Mouse (Mus musculus) gastrocnemius, adult 8-10 months (tissue): ENCODE results near the gene Tbc1d23. TPM values are rescaled to one million over a fixed set of nuclear protein-coding genes. Genes with fewer than 3 reads are reported as not detected.
"Not testable (repeated sequence)": the region's sequence is repeated elsewhere in the genome, so short reads cannot be mapped to it uniquely, and the experiment has no call there.

Experiments
- DNase-seq, 2 experiments: peaks; one replicate each; pipeline ENCODE4 v3.0.0; 2022; ENCODE audit warnings: low spot score in 2 of 2
- total RNA-seq, 4 experiments: library from RNA; stranded (reverse); gene quantifications; 2 replicates each; pipeline ENCODE4 v1.2.4; 2022

Tbc1d23 gene
- total RNA-seq = 10 to 100 TPM; 19.5 to 23.2 (median 19.7) TPM

DNA sequence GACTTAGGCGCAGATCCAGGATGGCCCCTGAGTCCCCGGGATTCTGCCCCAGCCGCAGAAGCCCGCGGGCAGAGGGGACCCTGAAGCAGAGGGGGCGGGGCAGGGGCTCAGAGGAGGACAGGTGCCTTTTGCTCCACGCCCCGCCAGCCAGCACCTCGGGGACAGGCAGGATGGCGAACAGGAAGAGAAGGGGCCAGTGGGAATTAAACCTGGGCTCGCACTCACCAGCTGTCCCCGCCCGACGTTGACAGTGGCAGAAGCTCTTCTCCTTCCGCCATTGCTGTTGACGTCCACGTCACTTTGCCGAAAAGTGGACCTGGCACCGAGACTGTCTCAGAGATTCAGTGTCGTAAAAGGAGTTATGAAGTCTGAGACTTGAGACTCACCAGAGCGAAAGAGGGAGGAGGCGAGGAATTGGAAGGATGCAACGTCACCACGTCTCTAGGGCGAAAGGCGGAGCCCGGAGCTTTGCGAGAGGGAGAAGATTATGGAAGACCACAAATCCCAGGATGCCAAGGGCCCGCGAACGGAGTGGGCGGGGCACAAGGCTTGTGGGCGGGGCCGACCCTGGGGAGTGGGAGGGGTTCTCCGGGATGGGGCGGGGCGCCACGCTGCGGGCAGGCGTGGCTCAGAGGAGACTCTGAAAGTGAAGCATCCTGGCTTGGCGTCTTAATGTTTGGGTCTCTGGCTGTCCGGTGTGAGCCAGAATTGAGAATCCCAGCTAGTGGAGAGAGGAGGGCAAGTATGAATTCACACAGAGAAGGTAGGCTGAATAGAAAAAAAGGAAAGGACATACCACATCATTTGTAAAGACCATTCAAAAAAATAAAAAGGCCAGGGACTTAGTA, at the start of gene Tbc1d23:
Gene Tbc1d23 (minus strand): TSS at position 416 of the 848 bp plus-strand sequence.
- peak; percentile 94 to 96 for DNase-seq

DNA sequence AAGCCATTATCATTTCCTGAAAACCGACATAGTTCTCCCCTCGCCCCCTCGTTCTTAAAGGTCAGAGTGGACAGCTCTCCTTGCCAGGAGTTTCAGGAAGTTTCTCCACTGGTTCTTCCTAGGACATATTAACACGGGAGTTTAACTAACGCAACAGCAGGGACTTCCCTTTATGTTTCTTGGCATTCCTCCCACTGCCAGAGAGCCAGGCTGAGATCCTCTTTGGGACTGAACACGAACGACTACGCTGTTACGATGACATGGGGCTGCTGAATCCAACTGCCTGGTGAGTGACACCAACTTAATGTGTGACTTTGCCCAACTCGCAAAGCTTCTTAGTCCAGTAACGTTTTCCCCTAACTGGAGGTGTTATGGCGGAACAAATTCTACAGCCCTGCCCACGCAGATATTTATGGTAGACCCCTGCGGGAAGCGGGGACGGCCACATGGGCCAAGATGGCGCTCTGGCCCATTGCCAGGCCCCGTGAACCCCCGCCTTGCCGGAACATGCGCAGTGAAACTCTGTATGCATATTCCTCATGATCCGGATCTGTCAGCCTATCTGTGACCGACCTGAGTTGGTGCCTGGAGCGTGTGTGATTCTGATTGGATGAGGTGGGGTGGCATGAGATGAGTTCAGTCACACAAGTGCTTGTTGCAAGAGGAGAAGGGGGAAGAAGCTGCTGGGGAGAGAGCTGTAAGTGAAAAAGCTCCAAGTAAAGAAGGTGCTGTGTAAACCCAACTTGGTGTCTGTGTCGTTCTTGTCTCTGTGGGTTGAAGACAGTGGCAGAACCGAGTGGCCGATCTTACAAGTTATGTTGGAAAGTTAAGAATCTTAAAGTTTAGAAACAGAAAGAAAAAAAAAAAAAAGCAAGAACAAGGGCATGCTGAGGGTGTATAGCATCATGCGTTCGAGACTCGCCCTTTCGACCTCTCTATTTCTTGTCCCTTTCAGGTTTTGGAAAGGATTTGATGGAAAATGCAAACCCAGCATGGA, 49.2 kb upstream of the Tbc1d23 start:
- no peak for DNase-seq

DNA sequence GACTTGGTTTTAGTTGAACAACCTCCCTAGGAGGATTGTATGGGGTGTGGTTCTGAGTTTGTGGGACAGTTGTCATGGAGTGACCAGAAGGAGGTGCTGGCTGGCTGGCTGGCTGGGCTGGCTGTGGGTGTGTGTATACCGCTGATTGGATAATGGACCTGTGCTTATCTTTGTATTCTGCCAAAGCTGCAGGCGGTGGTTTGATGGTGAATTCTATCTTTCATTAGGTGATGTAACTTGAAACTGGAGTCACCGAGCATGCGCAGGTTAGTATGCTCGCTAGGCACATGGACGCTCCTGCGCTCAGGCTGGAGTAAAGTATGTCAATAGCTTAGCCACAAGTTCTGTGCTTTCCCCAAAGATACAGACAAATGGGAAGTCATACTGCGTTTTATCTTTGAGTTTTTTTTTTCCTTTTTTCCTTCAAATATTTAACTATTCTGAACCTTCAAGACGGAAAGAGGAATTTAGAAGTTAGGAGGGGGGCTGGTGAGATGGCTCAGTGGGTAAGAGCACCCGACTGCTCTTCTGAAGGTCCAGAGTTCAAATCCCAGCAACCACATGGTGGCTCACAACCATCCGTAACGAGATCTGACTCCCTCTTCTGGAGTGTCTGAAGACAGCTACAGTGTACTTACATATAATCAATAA, 47.8 kb upstream of the Tbc1d23 start:
- DNase-seq = no peak

DNA sequence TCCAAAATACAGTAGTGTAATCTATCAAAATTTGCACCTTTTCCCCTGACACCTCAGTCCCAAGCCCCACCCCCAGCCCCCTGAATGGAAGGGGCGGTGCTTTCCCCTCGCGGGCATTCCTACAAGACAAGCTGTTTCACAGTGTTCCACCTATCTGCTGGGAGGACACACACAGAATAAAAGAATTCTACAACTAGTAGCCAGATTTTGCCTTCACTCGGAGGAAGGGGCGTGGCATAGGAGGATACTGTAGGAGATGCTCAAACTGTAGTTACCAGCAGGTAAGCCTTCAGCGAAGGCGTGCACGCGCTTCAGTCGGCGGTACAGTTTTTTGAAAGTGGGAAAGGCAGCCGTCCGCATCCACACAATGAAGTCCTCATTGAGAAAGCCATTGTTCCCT, 38.4 kb upstream of the Tbc1d23 start:
- DNase-seq = no peak

DNA sequence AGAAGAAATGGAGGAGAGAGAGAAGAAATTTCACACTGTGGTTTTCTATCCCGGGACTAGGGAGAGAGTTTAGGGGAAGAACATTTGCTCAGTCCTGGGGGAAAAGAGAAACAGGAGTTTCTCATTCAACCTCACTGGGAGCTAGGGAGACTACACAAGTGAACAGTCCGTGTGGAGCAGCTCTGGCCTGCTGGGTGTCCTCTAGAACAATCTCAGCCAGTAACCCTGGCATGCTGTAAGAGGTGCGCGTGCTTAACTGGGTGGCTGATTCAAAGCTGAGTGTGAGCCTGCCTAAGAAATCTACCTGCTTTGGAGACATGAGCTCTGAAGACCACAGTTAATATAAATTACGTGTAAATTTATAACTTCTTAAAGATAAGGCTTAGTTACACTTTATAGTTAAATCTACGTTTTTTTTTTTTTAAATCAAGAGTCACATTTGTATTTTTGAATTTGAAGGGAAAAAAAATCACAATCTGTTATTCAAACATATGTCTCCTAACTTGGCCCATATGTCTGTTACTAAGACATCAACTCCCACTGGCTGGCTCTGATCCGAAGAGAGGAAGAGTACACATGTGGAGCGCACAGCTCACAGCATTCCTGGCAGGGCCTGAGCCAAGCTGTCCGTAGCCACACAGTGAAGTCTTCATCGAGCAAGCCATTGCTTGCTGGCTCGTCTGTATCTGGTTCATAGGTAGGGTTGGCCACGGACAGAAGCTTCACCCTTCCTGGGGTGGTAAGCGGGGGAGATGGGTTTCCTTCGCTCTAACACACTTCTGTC, 36.9 kb upstream of the Tbc1d23 start:
- DNase-seq = no peak

DNA sequence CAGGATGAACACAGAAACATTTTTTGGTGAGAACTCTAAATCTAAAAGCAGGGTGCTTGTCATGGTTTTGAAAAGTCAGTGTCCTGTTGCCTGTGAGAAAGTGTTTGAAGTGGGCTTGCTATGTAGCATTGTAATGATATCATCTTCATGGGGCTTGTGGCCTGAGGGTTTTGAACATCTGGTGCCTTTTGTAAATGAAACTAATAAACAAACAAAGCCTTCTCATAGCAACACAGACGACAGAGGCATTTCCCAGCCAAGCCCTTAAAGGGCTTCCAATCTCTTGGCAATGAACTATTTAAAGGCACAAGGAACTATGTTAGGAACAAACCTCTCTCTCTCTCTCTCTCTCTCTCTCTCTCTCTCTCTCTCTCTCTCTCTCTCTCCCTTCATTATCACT, 35.8 kb upstream of the Tbc1d23 start:
- DNase-seq = peak in 1 of 2 experiments; percentile 32

DNA sequence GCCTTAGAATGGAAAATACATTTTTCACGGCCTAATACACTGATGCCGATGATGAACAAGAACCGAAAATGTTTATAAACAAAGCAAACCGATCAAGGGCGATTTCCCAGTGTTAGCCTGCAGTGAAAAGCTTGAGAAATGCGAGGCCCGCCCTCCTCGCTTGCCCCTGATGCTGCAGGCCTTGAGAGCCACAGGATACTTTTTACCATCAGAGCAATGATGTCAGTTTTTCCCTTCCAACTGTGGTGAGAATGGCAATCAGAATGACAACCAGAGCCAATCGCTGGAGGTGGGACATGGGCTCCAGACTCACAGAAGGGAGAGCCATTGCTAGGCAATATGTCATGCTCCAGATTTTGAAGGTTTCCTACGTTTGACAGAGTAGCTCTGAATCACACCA, 28.8 kb upstream of the Tbc1d23 start:
- DNase-seq = no peak

DNA sequence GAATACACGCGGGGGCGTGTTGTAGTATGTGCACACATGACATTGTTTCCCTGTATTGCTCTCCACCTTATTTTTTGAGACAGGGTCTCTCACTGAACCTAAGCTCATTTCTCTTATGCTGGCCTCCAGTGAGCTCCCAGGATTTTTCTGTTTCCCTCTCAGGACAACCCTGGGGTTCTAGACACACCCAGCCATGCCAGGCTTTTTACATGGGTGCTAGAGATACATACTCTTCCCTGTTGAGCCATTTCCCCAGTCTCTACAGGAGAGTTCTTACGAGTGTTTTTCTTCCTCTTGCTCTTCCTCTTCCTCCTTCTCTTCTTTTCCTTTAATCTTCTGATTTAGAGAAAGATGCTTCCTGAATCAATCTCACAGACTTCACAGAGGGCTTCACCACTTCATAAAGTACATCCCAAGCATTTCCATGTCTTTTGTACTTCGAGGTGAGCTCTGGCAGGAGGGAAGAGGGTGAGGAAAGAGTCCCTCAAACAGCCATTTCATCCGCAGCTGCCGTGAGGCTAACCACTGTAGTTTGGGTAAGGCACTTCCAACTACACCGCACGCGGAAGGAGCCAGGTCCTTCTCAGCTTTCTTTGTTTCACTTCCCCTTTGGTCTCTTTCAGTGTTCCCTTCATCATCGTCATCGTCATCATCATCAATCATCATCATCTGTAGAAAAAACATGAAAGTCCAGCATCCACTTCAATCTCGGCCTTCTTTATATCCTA, 28.2 kb upstream of the Tbc1d23 start:
- no peak for DNase-seq

DNA sequence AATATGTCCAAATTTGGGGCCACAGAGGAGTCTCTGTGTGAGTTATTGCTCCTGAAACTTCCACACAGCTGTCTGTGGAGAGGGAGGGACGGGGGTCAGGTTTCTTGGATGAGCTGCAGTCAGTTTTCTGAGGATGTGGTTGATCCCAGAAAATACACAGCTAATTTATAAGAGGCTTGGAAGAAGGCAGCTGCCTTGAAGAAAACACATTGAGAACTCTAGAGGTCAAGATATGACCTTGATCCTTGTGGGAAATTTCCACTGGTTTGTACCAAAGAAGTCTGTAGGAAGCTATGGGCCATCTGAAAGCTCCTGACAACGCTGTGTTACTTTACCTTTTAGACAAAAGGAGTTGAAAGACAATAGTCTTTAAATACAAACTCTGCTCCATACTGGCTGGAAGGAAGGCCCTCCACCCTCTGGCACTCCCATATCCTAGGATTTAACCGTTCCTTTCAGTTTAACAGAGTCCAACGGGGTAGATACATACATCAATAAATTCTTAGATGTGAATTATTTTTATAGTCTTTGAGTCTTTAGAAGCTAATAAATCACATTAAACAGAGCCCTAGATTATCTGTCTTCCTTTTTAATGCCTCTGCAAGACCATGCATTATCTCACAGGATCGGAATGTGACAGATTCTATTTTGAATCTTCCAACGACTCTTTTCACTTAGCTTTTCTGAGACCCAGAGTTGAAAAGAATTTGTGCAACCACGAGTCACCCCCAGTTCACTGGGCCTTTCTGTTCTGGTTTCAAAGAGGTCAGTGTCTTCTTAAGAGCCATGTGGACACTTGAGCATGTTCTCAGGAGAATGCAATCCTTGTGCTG, 20.5 kb upstream of the Tbc1d23 start:
- DNase-seq = no peak

DNA sequence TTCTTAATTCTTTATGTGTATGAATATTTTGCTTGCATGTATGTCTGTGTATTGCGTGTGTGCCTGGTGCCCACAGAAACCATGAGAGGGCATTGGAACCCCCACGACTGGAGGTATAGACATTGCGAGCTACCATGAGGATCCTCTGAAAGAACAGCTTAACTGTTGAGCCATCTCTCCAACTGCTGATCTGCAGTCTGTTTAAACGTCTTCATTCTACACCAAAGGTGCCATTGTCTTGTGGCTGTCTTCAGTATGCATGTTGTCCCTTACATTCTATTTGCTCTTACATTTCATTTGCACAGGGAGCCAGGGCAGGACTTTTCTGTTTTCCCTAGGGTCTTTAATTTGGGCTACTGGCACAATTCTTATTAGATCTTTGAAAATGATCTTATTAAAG, 19.7 kb upstream of the Tbc1d23 start:
- DNase-seq = no peak

DNA sequence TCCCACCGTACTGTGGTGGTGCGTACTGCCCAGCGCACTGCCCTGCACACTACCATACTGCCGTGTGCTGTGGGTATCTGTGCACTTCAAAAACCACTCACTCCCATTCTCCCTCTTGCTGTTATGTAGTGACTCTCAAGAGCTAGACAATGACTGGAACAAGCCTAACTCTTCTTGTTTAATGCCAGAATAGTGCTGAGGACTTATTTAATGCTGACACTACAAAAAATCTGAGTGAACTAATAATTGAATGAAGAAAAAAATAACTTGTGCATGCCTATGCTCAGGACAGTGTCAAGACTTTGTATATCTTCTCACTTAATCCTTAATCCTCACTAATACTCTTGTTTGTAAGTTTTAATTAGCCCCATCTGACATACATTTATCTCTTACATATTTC, 16.2 kb upstream of the Tbc1d23 start:
- DNase-seq = no peak

DNA sequence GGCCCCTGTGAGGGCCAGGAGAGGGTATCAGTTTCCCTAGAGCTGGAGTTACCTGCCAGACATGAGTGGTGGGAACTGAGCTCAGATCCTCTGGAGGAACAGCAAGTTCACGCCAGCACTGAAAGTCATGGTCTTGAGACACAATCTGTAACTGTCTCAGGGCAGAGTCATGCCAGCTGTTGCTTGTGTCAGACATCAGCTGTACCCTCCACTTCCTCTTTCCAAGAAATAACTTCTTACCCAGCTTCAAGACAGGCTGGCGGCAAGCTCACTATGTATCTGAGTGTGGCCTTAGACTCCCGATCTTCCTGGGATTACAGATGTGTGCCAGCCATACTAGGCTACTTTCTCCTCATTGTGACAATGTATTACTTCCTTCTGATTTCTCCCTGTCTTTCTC, 15.3 kb upstream of the Tbc1d23 start:
- DNase-seq = no peak

DNA sequence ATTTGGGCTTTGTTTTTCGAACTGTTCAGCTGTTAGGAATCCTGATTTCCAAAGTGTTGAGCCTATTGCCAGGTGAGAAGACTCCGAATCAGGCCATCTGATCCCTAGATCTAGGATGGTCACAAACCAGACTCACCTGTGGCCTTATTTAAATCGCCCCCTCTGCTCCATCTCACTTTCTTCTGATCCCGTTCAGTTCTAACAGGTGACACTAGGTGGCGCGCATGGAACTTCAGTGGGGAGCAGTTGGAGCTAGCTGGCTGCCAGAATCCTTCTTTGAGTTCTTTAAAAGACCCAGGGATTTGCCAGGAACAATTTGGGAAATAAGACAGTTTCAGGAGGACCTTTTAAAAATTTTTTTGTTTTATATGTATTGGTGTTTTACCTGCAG, 12.5 kb upstream of the Tbc1d23 start:
- DNase-seq = peak; percentile 61 to 67

DNA sequence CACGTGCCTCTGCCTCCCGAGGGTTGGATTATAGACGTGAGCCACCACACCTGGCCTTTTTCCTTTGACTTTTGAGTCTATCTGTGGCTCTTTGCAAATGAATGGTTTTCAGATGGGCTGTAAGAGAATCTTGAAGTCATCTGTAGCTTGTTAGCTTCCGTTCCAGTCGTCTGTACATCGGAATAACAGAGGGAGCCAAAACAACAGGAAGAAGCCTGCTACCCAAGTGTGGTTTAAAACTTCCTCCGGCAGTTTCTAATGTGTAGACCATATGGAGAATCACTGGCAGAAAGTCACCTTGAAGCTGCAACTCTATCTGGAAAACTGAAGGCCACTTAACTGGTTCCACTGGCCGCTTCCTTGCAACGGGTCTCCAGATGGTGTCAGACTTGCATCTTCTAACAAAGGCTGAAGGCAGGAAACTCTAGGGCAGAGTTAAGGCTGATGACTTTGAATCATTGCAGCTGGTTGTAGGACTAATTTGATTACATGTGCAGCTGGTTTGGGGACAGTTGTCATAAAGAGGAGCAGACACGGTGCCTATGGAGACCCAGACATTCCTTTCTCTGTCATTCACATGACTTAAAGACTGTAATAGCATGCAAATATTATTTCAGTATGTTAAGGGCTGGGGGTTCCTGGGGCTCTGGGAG, 12.0 kb upstream of the Tbc1d23 start:
- DNase-seq = no peak

DNA sequence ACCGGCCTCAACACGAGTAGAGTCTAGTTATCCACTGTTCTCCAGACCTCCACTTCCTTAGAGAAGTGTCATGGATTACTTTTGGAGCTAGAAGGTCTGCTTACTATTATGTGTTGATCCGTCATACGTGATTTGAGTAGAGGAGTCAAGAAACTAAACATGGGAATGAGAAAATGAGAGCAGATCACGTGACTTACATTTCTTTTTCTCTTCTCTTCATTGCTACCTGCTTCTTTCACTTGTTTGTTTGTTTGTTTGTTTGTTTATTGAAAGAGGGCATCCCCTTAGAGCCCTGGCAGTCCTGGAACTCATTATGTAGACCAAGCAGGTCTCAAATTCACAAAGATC, 11.5 kb upstream of the Tbc1d23 start:
- no peak for DNase-seq

DNA sequence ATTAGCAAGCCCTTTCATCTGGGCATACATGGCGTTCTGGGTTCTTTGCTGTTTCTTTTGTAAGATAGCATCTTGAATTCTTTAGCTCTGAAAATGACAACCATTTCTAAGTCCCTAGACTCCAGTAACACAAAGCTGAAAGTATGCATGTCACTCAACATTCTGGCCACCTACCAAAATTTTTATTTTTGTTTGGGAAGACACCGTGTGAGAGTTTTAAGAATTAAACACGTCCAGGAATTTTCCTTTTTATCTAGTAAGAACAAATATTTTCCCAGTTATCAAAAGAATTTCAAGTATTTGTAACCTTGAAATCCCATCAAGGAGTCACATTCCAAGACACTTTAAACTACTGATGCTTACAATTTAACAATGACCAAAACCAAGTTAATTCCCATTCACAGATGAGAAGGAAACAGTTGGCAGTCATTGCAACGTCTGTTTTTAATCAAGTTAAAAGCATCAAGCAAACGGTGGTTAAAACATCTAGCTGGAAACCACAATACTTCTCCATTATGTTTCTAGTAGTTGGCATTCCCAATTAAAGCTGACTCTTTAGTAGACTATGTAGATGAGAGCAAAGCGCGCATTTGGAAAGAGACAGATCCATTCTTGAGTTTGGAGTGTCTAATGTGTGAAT, 4.7 kb upstream of the Tbc1d23 start:
- no peak for DNase-seq

DNA sequence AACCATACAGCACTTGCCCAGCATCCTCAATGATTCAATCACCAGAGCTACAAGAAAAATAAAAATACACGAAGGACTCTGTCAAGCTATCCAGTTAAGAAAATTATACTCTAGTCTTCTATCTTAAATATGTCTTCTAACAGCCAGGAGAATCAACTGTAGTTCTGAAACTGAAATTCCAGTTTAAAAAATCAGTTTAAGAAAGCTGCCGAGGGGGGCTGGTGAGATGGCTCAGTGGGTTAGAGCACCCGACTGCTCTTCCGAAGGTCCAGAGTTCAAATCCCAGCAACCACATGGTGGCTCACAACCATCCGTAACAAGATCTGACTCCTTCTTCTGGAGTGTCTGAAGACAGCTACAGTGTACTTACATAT, 620 bp upstream of the Tbc1d23 start:
- DNase-seq = not testable (repeated sequence)

DNA sequence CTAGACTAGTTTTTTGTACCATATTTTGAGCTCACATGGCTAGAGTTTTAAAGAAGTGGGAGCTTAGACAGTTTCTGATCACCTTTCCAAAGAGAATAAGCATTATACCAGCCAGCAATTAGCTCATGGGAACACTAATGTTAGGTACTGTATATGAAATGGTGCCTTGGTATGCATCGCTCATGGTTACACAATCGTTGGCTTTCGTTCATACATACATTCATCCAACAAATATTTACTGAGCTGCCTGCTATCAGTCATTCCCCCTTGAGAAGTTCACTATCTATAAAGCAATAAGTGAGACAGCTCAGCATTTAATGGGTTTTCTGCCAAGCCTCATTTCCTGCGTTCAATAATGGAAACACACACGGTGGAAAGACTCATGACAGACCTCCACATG, 4.9 kb downstream of the Tbc1d23 start:
- DNase-seq = no peak

DNA sequence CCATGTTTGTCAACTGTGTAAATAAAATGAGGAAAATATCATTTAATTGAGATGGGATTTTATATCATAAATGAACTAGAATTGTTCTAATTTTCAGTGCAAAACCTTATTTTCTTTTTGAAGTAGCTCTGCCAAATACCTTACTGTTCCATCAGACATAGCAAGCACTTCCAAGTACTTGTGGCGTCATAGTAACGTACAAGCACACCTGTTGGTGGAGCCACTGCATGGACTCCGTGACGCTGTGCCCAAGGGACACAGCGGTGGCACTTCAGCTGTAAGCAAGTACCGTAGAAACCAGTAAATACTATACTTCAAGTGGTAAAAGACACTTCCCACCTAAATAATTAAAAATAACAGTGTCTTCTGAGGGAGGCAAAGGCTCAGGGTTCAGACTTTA, 10.9 kb downstream of the Tbc1d23 start:
- no peak for DNase-seq
